Mouse (Mus musculus) right cerebral cortex, postnatal 14 days (tissue): ENCODE data around the gene Lamp2.
"Not testable (repeated sequence)": the region's sequence is repeated elsewhere in the genome, so short reads cannot be mapped to it uniquely, and the experiment has no call there.

Experiments
- DNase-seq: peaks from one replicate; pipeline ENCODE4 v3.0.0; 2022

Lamp2 gene

DNA sequence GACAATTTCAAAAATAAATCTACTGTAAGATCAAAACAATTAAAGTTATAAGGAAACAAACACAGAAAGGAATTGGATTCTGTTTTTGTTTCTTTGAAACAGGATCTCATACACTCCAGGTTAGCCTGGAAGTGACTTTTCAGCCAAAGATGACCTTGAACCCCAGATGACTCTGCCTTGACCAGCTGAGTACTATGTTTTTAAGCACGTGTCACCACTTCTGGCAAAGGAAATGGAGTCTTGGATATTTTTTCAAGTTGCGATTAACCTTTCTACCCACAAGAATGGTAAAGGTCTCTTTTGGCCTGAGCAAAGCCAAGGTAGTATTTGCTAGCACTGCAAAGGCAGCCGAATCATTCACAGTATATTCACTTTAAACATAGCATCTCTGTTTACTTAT lies 33.2 kb downstream of the Lamp2 start:
- DNase-seq: no peak

DNA sequence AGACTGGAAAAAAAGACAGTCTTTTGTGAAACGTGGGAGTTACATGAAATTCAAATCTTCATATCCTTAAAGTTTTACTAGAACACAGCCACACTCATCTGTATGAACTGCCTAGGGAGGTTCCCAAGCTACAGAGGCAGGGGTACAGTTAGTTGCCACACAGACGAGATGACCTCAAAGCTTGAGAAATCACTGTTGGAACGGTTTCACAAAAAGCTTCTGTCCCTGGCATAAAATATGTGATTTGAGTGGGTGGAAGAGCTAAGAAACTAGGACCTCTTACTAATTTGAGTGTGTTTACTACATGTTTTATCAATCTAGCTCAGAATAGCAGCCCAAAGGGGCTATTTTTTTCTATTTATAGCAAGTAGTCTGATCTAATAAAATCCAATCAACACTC lies 33.9 kb downstream of the Lamp2 start:
- DNase-seq: no peak

DNA sequence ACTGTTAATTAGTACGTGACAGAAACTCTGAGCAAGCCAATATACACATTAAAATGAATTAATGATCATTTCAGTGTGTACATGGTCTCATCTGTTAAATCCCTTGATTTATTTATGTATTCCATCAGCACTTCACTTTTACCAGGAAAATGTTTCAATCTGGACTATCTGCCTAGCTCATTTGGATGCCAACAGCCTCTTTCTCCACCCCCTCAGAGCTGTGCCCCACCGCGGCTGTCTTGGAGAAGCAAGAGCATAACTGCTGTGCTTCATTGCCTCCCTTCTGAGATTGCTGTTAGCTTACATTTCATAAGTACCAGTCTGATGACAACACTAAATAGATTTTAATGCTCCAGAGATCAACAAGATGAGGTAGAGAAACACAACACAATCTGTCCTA lies 52.4 kb downstream of the Lamp2 start:
- no peak for DNase-seq

DNA sequence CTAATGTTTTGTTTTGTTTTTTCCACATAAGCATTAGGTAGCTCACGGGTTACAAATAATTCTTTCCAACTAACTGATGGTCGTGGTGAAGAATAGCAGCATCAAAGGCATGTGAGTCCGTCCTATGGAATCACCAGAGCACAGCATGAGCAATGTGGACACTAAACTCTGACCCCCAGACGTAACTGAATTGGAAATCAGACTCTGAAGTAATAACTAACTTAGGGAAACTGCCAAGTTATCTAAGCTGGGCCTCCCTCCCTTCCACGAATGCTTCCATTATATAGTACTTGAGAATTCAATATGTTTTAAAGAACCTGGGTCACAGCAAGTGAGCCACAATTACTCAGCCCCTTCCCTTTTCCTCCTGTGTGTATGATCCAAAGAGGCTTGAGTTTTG lies 53.3 kb downstream of the Lamp2 start:
- no peak for DNase-seq

DNA sequence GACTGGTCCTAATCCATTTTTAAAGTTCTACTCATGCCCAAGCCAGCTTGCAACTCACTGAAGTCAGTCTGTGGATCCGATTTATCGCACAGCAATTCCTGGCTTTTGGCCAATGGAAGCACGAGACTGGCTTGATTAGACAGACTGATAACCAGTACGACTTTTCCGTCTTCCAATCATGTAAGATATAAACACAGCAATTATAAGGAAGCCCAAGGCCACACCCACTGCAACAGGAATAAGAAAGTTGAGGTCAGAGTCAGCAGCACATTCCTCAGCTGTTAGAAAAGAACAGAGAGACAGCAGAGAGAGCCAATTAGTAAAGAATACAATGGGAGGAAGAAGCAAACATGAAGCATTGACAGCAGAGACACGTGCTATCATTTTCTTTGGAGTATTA lies 54.2 kb downstream of the Lamp2 start:
- DNase-seq: no peak

DNA sequence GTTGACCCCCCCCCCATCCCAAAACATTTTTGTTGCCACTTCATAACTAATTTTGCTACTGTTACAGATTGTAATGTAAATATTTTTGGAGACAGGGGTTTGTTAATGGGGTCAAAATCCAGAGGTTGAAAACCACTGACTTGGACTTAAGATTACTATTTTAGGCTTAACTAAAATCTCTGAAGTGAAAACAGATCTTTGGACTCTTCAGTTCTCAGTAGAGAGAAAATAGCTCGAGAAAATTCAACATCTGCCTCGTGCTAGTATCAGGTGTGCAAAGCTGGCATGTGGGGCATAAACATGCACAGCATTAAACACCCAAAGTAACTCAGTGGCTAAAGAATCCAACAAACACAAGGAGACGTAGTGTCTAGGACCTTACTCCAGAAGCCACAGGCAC lies 55.6 kb downstream of the Lamp2 start:
- no peak for DNase-seq

DNA sequence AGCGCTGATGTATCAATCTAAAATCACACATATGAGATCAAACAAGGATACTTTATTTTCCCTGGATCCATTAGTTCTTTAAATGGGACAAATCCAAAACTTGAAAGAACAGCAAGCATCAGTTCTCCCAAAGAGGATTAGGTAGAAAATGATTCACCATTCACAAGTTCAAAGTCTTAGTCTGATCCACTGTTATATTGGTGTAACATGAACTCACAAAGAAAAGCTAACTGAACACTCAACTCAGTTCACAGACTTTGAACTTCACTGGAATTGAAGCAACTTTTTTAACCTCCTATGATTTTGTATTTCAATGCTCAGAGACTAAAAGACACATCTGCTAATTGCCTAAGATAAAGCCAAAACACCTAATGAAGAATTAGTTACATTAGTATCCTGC lies 56.6 kb downstream of the Lamp2 start:
- no peak for DNase-seq

DNA sequence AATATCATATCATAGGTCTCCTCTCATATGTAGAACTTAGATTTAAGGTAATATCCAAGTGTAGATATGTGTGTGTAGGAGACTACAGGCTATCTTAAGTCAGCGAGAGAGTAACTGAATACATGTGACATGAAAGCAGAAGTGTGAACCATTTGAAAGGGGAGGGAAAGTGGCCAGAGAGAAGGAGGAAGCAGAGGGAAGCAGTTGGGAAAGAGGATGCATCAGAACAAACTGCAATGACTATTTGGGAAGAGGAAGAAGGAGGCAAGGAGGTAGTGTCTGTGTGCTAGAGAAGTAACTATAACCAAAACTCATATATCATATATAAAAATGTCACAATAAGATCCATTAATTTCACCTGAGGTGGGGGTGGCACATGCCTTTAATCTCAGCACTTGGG lies 83.1 kb downstream of the Lamp2 start:
- DNase-seq: not testable (repeated sequence)

DNA sequence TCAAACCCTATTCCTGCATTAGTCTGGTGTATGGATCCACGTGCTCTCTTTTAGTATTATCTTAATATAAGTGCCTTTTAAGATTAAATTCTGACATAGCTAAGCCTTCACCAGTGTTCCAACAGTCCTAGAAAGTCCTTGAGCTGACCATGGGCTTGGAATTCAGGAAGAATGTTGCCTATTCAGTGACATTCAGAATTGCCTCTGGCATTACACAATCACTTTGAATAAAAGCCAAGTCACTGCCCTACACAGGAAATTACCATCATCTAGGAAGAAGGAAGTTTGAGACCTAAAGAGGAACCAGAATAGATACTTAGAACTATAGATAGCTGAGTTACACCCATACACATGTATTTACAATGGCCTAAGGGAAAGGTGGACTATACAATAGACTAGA lies 91.6 kb downstream of the Lamp2 start:
- not testable (repeated sequence) for DNase-seq

DNA sequence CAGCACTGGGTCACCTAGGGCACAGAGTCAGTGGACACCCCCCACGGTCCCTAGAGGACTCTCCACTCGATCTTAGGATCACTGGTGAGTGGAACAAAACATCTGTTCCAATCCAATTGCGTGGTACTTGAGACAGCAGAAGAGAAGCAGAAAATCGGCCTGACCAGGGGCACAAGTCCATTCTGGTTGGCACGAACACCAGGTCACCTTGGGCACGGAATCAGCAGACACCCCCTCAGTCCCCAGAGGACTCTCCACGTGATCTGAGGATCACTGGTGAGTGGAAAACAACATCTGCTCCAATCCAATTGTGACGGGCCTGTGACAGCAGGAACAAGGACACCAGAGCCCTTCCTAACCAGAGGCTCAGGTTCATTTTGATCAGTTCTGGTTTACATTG lies 94.2 kb downstream of the Lamp2 start:
- no peak for DNase-seq
